Mouse (Mus musculus): ENCODE data around the gene Obox6. TPM values are rescaled to one million over a fixed set of nuclear protein-coding genes. Genes with fewer than 3 reads are reported as not detected.

Obox6 gene
- polyA plus RNA-seq (2014; fragmentation: Nextera tagmentation; extraction: Ambion mirVana): not detected in 2 replicates

- Histone ChIP-seq H3K27me3 (ENCODE audit: control insufficient read depth, insufficient read depth, low read length) (no peaks in the 10 kb centered on the region), H3K27ac (ENCODE audit: low read length) (no peak within 1 kb of the TSS), H3K9me3 (ENCODE audit: control insufficient read depth, low read depth, low read length) (peaks cover 4% of the 10 kb centered on the region; the same call in 1 of the 2 replicates), H3K4me3 (ENCODE audit: low read depth, low read length) (no peak within 1 kb of the TSS), H3K4me2 (replicated peaks; ENCODE audit: low read depth, low read length) (no peak within 1 kb of the TSS), H3K36me3 (ENCODE audit: control insufficient read depth, insufficient read depth, low read length) (no peaks in the 10 kb centered on the region), H3K9ac (replicated peaks; ENCODE audit: low read depth, low read length) (no peak within 1 kb of the TSS), H3K4me1 (ENCODE audit: control insufficient read depth, insufficient read depth, low read length) (no peaks in the 10 kb centered on the region)
- no peak for ATAC-seq (ENCODE audit: insufficient number of reproducible peaks, insufficient read depth, low FRiP score, low read depth)
- WGBS: 82% methylated on average over 3 of the region's 3 CpGs
These were observed at the start of gene Obox6 for GRCm38 (mm10) chr7:15839578-15839977. TSS of gene Obox6 (minus strand) at chr7:15839678.

GRCm38 (mm10) chr7:15884127-15884526 lies 44.6 kb upstream of the Obox6 start:
- Histone ChIP-seq H3K27me3 (ENCODE audit: control insufficient read depth, insufficient read depth, low read length) (no peaks in the 10 kb centered on the region), H3K4me1 (ENCODE audit: control insufficient read depth, insufficient read depth, low read length) (no peaks in the 10 kb centered on the region), H3K4me3 (ENCODE audit: low read depth, low read length) (no peak overlapping the region), H3K27ac (ENCODE audit: low read length) (no peak overlapping the region), H3K4me2 (replicated peaks; ENCODE audit: low read depth, low read length) (no peak overlapping the region), H3K9me3 (ENCODE audit: control insufficient read depth, low read depth, low read length) (no peaks in the 10 kb centered on the region), H3K36me3 (ENCODE audit: control insufficient read depth, insufficient read depth, low read length) (no peaks in the 10 kb centered on the region), H3K9ac (replicated peaks; ENCODE audit: low read depth, low read length) (no peak overlapping the region)
- ATAC-seq (ENCODE audit: insufficient number of reproducible peaks, insufficient read depth, low FRiP score, low read depth): no peak
- WGBS: 83% methylated on average over 2 of the region's 2 CpGs

GRCm38 (mm10) chr7:15882317-15882716 lies 42.8 kb upstream of the Obox6 start, which contains the start of gene Crxos:
TSS of gene Crxos (plus strand) at chr7:15882617.
- no peak within 1 kb of the TSS for H3K4me2 ChIP-seq (replicated peaks; ENCODE audit: low read depth, low read length)
- no peak within 1 kb of the TSS for H3K27ac ChIP-seq (ENCODE audit: low read length)
- no peak within 1 kb of the TSS for H3K9ac ChIP-seq (replicated peaks; ENCODE audit: low read depth, low read length)
- no peaks in the 10 kb centered on the region for H3K4me1 ChIP-seq (ENCODE audit: control insufficient read depth, insufficient read depth, low read length)
- H3K36me3 ChIP-seq (ENCODE audit: control insufficient read depth, insufficient read depth, low read length): no peaks in the 10 kb centered on the region
- 82% methylated on average over 2 of the region's 2 CpGs for whole genome bisulfite sequencing
- no peak within 1 kb of the TSS for H3K4me3 ChIP-seq (ENCODE audit: low read depth, low read length)
- H3K9me3 ChIP-seq (ENCODE audit: control insufficient read depth, low read depth, low read length): no peaks in the 10 kb centered on the region
- H3K27me3 ChIP-seq (ENCODE audit: control insufficient read depth, insufficient read depth, low read length): no peaks in the 10 kb centered on the region
- ATAC-seq (ENCODE audit: insufficient number of reproducible peaks, insufficient read depth, low FRiP score, low read depth): no peak

GRCm38 (mm10) chr7:15881831-15882230 lies 42.4 kb upstream of the Obox6 start:
- Histone ChIP-seq H3K27ac (ENCODE audit: low read length) (no peak overlapping the region), H3K27me3 (ENCODE audit: control insufficient read depth, insufficient read depth, low read length) (no peaks in the 10 kb centered on the region), H3K9me3 (ENCODE audit: control insufficient read depth, low read depth, low read length) (no peaks in the 10 kb centered on the region), H3K4me2 (replicated peaks; ENCODE audit: low read depth, low read length) (no peak overlapping the region), H3K4me1 (ENCODE audit: control insufficient read depth, insufficient read depth, low read length) (no peaks in the 10 kb centered on the region), H3K9ac (replicated peaks; ENCODE audit: low read depth, low read length) (no peak overlapping the region), H3K36me3 (ENCODE audit: control insufficient read depth, insufficient read depth, low read length) (no peaks in the 10 kb centered on the region), H3K4me3 (ENCODE audit: low read depth, low read length) (no peak overlapping the region)
- no peak for ATAC-seq (ENCODE audit: insufficient number of reproducible peaks, insufficient read depth, low FRiP score, low read depth)
- whole genome bisulfite sequencing: 60% methylated on average over 3 of the region's 3 CpGs

GRCm38 (mm10) chr7:15881388-15881787 lies 41.9 kb upstream of the Obox6 start:
- Histone ChIP-seq H3K4me3 (ENCODE audit: low read depth, low read length) (no peak overlapping the region), H3K9ac (replicated peaks; ENCODE audit: low read depth, low read length) (no peak overlapping the region), H3K36me3 (ENCODE audit: control insufficient read depth, insufficient read depth, low read length) (no peaks in the 10 kb centered on the region), H3K27ac (ENCODE audit: low read length) (no peak overlapping the region), H3K4me2 (replicated peaks; ENCODE audit: low read depth, low read length) (no peak overlapping the region), H3K9me3 (ENCODE audit: control insufficient read depth, low read depth, low read length) (no peaks in the 10 kb centered on the region), H3K4me1 (ENCODE audit: control insufficient read depth, insufficient read depth, low read length) (no peaks in the 10 kb centered on the region), H3K27me3 (ENCODE audit: control insufficient read depth, insufficient read depth, low read length) (no peaks in the 10 kb centered on the region)
- ATAC-seq (ENCODE audit: insufficient number of reproducible peaks, insufficient read depth, low FRiP score, low read depth): no peak
- WGBS: 13% methylated on average over 7 of the region's 7 CpGs

- no peaks in the 10 kb centered on the region for H3K36me3 ChIP-seq (ENCODE audit: control insufficient read depth, insufficient read depth, low read length)
- ATAC-seq (ENCODE audit: insufficient number of reproducible peaks, insufficient read depth, low FRiP score, low read depth): no peak
- H3K4me3 ChIP-seq (ENCODE audit: low read depth, low read length): no peak within 1 kb of the TSS
- no peaks in the 10 kb centered on the region for H3K27me3 ChIP-seq (ENCODE audit: control insufficient read depth, insufficient read depth, low read length)
- 36% methylated on average over 4 of the region's 4 CpGs for WGBS
- H3K4me2 ChIP-seq (replicated peaks; ENCODE audit: low read depth, low read length): no peak within 1 kb of the TSS
- H3K9me3 ChIP-seq (ENCODE audit: control insufficient read depth, low read depth, low read length): no peaks in the 10 kb centered on the region
- no peak within 1 kb of the TSS for H3K9ac ChIP-seq (replicated peaks; ENCODE audit: low read depth, low read length)
- no peak within 1 kb of the TSS for H3K27ac ChIP-seq (ENCODE audit: low read length)
- no peaks in the 10 kb centered on the region for H3K4me1 ChIP-seq (ENCODE audit: control insufficient read depth, insufficient read depth, low read length)
These were observed 40.3 kb upstream of the Obox6 start, which contains the start of gene Crx for GRCm38 (mm10) chr7:15879756-15880155. TSS of gene Crx (minus strand) at chr7:15879968.

GRCm38 (mm10) chr7:15864104-15864503 lies 24.6 kb upstream of the Obox6 start:
- no peaks in the 10 kb centered on the region for H3K4me1 ChIP-seq (ENCODE audit: control insufficient read depth, insufficient read depth, low read length)
- H3K9me3 ChIP-seq (ENCODE audit: control insufficient read depth, low read depth, low read length): no peaks in the 10 kb centered on the region
- no peak for ATAC-seq (ENCODE audit: insufficient number of reproducible peaks, insufficient read depth, low FRiP score, low read depth)
- H3K27ac ChIP-seq (ENCODE audit: low read length): no peak overlapping the region
- H3K36me3 ChIP-seq (ENCODE audit: control insufficient read depth, insufficient read depth, low read length): no peaks in the 10 kb centered on the region
- no peak overlapping the region for H3K4me2 ChIP-seq (replicated peaks; ENCODE audit: low read depth, low read length)
- H3K4me3 ChIP-seq (ENCODE audit: low read depth, low read length): no peak overlapping the region
- H3K27me3 ChIP-seq (ENCODE audit: control insufficient read depth, insufficient read depth, low read length): no peaks in the 10 kb centered on the region
- 83% methylated on average over 4 of the region's 4 CpGs for WGBS
- H3K9ac ChIP-seq (replicated peaks; ENCODE audit: low read depth, low read length): no peak overlapping the region

GRCm38 (mm10) chr7:15859657-15860056 lies 20.2 kb upstream of the Obox6 start:
- ATAC-seq (ENCODE audit: insufficient number of reproducible peaks, insufficient read depth, low FRiP score, low read depth): no peak
- Histone ChIP-seq H3K4me1 (ENCODE audit: control insufficient read depth, insufficient read depth, low read length) (no peaks in the 10 kb centered on the region), H3K27me3 (ENCODE audit: control insufficient read depth, insufficient read depth, low read length) (no peaks in the 10 kb centered on the region), H3K4me2 (replicated peaks; ENCODE audit: low read depth, low read length) (no peak overlapping the region), H3K4me3 (ENCODE audit: low read depth, low read length) (no peak overlapping the region), H3K36me3 (ENCODE audit: control insufficient read depth, insufficient read depth, low read length) (no peaks in the 10 kb centered on the region), H3K27ac (ENCODE audit: low read length) (no peak overlapping the region), H3K9me3 (ENCODE audit: control insufficient read depth, low read depth, low read length) (no peaks in the 10 kb centered on the region), H3K9ac (replicated peaks; ENCODE audit: low read depth, low read length) (no peak overlapping the region)
- WGBS: 43% methylated on average over 2 of the region's 2 CpGs
